Mouse (Mus musculus) frontal cortex, postnatal 10 days (tissue): Measurements from ENCODE around the gene Susd3.
A peak's percentile ranks its signal among the peaks of the same experiment; 100 is the strongest.

ENCODE experiments used
- DNase-seq, 2 experiments: peaks; one replicate each; pipeline ENCODE4 v3.0.0; 2022; ENCODE audit warnings: low spot score in 2 of 2, mixed read lengths in 1 of 2

The Susd3 gene

DNA sequence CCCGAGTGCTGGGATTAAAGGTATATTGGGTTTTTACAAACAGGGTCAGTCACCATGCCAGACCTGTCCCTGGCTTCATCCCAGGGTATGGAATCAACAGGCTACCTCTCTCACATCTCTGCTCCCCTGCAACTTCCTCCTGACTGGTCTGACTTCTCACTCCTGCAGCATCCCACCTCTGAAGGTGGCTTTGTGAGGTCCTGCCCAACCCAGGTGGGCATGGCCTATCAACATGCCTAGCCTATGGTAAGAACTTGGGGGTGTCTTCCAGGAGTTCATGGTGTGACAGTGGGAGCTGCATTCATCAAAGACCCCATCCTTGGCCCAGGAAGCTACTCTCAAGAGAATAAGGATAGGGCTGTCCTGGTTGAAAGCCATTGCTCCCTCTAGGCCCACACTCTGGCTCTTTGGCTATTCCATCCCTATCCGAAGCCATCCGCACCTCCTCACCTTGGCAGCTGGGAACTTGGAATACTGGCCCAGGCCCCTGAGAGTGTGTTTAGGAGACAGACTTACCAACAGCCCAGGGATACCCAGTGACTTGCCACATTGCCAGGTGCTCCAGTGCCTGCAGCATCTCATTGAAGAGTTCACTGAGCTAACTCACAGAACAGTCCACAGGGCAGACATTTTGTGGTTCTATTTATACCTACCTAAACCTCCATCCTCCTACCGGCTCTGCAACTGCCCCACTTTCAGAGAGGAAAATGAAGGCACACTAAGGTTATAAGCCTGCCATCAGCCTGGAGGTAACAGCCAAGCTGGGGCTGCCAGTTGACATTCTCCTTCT, 35.6 kb downstream of the Susd3 start:
- no peak for DNase-seq

DNA sequence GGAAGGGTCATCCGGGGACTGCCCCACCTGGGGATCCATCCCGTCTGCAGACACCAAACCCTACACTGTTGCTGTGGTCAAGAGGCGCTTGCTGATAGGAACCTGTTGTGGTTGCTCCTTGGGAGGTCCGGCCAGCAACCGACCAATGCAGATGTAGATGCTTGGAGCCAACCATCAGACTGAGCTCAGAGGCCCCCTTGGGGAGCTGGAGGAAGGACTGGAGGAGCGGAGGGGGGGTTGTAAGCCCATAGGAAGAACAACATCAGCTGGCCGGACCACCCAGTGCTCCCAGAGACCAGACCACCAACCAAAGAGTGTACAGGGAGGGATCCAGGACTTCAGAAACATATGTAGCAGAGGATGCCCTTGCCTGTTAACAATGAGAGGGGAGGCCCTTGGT, 39.2 kb downstream of the Susd3 start:
- DNase-seq, result no peak

DNA sequence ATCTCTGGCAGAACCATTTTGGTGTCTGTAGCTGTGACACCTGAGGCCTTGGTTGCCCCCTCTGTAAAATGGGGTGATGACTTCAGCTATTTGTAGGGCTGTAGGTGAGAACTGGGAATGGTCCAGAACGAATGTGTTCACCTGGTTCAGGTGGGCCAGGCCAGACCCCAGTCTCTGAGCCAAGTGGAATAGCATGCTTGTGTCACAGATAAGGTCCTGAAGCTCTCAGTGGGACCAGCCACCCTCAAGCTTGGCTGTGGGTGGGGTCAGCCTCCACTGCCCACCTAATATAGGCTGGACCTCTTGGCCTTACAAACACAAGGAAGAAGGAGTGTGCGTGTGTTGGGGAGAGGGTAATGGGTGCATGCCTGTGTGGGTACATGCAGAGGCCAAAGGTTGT, 42.2 kb downstream of the Susd3 start:
- DNase-seq, result no peak

DNA sequence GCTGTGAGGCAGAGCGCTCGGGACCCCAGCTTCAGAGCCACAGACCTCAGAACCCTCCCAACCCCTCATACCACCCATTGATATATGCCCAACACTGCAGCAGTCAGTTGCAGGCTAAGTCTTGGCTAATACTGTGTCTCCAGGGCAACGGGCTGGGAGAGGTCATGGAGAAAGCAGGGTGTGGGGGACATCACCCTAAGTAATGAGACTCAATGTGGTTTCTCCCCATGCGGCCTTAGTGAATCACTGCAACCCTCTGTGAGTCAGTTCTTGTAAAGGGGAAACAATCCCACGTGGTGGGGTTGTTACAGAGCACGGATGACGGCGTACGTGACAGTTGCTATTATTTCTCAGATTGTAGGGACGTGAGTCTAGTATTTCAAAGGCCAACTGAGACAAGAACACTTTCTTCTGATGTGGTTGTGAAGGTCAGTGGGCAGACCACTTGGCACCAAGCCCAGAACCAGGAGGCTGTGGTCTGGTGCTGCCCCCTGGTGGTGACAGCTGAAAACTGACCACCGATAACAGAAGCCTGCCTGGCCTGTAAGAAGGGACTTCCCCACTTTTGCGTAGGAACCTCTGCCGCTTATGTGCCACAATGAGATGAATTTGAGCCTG, 43.0 kb downstream of the Susd3 start:
- peak; percentile 69 to 82 for DNase-seq

DNA sequence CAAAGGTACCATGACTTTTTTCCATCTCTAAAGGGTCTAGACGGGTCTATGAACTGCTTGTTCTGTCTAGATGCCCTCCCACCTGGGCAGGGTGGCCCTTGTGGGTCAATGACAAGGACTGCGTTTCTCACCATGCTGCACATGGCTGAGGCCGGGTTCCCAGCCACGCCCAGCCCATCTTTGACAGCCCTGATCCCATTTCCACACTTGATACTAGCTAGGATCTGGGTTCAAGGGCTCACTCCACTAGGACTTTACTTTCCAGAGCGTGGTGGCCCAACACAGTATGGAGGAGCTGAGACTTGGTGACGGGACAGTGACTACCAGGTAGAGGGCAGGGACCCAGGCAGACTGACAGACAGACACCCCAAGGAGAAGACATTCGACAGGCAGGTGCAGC, 46.0 kb downstream of the Susd3 start:
- no peak for DNase-seq

DNA sequence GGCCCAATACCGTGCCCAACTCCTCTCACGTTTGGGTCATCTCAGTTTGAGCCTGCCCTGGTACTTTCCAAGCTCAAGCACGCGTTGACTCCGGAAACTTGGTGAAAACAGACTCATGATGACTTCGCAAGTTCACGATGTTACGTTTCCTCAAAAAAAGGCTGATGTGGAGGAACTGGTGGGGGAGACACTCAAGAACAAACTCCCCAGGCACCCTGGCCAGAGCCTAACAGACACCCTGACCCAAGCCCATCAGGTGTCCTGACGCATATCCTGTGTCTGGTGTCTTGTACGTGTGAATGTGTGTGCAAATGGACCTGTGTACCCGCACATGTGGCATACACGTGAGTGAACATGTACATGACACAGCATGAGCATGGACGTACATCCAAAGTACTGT, 47.8 kb downstream of the Susd3 start:
- DNase-seq, result no peak

DNA sequence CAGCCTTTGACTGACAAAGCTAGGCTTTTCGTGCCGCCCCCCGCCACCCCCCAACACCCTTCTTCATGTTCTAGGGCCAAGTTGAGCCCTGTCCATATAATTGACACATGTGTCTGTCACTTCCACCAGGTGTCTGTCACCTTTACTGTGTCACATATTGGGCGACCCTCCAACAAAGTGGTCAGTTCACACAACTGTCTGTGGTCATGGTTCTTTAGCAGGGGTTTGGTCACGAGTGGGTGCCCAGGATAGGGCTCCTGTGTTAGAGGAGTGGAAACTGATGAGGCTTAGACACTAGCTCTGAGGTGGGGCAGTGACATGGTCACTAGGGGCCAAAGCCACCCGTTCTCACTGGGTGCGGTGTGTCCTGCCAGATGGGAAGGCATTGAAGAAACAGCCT, 48.6 kb downstream of the Susd3 start:
- no peak for DNase-seq

DNA sequence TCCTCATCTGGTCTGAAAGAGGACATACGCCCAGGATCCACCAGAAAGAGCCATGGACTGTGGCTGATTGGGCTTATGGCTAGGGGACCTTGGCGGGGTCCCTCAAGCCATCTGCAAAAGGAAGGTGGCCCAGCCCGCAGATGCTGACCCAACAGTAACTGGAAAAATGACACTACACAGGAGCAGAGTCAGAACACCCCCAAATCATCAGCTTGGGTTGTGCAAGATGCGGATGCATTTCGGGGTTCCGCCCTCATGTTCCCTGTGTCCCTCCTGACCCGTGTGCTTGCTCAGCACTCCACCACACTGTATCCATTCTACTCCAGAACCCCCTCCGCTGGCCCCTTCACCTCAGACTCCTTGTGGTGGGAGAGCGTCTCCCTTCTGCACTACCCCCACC, 49.8 kb downstream of the Susd3 start:
- no peak for DNase-seq

DNA sequence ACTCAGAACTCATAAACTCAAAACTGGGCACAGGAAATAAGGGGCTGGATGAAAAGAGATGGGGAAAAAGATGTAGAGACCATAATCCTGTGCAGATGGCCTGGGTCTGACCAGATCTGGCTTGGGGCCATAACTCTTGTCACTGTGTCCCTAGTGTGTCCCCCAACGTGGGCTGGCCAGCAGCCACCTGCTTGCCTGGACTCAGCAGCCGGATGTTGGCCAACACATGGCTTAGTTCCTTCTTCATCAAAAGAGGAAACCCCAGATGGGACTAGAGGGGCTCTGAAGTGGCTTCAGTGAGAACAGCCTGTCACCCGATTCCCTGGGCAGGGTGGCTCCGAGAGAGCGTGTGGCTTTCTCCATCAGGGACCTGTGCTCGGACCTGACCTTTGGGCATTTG, 51.7 kb downstream of the Susd3 start:
- DNase-seq, result peak in 1 of 2 experiments; percentile 67

DNA sequence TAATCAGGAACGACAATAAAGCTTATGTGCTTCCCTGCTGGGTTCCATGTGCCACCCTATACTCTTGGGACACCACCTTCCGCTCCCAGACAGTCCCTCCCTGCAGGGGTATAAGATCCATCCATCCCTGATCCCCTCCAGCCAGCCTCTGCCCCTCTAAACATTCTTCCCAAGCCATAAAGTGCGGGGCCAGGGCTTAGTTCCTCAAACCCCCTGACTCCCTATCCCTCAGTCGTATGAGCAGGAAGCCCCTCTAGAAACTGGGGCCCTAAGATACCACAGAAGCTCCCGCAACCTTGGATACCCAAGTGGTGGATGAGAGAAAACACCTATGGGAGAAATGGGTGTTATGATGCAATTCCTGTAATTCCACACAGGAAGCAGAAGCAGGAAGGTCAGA, 52.3 kb downstream of the Susd3 start:
- no peak for DNase-seq

DNA sequence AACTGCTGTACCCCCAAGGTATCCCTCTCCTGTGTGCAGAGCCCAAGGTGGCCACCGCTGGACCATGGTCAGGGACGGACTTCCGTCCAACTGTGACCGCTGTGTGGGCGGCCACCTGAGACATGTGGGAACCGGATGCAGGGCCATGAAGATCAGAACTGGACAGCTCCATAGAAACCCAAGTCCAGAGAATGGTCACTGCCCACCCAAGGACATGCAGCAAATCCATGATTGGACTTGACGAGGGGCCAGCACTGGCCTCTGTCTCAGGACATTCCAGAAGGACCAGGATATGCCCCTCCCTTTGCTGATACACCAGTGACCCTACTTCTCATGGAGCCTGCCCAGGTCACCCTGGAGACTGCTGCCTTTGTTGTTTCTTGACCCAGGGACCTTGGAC, 52.9 kb downstream of the Susd3 start:
- DNase-seq, result no peak

DNA sequence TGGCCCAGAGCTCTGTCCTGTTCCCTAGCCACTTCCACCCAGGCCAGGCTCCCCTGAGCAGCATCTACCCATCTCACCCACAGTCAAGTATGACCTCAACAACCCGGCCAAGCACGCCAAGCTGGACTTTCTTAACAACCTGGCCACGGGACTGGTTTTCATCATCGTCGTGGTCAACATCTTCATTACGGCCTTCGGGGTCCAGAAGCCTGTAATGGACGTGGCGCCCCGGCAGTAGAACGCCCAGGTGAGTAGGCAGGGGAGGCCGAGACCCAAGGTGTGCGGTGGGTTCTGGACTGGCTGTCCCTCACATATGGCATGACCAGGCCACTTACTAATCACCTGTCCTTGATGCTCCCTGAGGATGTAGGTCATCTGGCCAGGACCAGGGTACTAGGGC, 53.7 kb downstream of the Susd3 start:
- no peak for DNase-seq

DNA sequence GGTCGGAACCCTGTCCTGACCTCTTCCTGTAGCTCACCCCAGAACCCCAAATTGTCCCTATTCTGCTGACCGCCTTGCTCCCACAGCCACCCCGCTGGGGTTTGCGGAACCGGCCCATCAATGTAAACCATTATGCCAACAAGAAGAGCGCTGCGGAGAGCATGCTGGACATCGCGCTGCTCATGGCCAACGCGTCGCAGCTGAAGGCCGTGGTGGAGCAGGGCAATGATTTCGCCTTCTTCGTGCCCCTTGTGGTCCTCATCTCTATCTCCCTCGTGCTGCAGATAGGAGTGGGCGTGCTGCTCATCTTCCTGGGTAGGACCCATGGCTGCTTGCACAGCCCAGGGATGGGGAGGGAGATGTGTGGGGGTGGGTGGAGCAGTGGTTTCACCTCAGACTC, 54.9 kb downstream of the Susd3 start:
- no peak for DNase-seq

DNA sequence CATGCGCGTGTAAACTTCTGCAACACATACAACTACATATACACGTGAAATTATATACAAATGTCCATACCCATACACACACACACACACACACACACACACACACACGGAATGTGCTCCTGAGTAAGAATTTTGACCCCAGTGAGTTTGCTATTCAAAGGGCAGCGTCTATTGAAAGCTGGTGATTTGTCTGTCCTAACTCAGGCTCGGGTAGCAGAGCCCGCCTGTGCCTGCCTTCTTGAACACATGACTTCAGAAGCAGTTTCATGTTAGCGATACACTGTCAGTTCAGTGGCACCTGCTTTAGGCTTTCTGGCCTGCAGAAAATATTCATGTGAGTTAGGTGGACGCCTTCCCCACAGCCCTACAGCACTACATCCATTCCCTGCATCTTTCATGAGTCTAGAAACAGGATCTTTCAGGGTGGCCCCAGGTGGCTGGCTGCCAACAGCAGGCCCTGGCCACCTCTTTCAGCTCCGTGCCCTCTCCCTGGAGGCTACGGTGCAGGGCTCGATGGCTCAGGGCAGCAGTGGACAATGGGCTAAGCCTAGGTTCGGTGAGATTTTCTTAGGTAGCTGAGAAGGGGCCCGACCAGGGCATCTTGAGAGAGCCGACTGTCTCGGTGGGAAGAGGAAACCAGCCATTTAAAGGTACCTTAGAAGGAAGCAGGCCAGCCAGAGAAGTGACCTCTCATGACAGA, 56.2 kb downstream of the Susd3 start:
- no peak for DNase-seq

DNA sequence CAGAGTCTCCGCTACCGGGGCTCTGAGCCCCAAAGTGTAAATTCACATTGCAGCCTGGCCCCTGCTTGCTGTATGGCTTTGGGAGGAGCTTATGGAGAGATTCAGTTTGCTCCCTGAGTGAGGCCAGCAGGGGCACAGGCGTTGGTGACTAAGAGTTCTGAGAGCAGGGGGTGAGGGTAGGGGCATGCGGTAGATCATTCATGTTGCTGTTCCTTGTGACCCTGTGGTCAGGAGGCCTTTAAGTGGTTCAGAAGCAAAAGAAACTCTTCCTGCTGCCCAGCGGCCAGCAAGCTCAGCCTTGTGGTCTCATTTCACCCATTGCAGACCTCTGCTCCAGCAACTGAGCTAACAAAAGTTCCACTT, 56.9 kb downstream of the Susd3 start:
- no peak for DNase-seq

DNA sequence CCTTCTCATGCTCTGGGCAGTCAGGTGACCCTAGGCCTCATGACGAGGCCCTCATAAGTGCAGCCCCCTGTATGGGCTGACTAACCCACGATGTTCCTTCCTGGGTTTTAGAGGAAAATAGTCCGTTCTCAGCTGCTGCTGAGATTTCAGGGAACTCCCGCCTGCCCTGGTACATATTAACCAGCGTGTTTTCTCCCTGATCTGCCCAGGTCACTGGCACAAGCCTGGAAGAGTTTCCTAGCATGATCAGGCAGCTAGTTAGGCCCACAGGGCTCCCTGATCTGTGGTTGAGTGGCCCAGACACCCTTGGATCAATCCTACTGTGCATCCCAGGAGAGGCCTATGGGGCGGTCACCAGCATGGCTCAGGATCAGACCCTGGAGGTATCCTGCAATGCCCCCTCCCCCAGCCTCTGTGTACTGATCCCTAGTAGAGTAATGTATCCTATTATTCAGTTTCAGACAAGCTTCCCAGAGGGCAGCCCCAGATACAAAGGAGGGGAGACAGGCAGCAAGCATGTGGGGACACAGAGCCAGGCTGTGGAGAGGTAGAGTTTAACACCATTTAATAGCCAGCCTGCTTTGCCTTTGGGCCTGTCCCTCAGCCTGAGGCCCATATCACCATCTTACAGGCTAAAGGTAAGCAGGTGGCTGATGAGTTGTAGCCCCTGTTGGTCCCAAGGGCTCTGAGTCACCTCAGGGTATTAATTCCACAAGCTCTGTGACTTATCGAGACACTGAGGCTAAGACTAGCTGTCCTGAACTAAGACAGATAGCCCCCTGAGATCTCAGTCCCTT, 57.4 kb downstream of the Susd3 start:
- no peak for DNase-seq

DNA sequence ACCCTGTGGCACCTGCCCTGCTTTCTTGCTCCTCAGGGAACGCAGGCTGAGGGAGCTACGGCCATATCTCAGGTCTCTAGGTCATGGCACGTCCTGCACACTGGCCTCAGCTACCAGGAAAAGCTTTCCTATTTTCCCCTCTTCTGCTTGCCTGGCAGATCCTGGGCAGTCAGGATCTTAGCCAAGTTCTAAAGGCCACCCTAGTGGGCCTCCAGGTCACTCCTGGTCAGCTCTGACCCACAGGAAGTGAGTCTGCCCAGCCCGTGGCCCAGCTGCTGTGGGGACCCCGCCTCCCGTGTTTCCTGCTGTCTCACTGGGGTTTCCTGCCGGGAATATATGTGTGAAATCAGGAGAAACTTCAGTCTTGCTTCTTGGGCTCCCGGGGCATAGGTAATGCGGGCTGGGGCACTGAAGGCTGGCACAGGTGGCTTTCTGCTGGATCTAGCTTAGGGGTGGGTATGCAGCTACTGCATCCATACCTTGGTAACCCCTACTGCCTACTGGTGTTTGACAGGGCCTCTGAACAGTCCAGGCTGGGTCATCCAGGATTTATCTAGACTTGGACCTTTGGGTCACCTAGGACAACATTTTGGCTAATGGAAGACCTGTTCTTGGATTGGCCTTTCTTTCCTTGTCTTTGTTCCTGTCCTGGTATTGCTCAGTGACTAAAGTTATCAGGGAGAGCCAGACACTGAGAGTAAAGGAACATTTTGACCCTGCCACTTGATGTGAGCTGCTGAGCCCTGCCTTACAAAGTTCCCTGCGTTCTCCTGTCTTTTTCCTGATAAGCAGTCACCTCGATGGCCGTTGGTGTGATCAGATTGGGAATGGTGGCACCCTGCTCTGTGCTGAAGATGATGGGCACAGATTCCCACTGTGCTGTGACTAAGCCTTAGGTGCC, 58.3 kb downstream of the Susd3 start:
- DNase-seq, result no peak

DNA sequence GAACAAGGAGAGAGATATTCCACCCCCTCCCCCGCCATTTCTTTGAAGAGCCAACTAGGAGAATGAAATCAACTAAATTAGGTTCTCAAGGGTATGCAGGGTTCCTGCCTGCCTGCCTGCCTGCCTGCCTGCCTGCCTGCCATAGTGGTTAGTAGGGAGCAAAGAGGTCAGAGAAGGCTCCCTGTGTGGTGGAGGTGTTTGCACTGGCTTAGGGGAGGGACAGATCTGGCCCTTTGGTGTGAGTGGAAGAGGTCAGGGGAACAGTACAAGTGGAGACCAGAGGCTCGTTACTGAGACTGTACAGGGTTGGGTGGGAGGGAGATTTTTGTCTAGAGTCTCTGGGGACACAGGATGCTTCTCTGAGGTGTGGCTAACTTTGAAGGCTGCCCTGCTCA, 59.5 kb downstream of the Susd3 start:
- no peak for DNase-seq

DNA sequence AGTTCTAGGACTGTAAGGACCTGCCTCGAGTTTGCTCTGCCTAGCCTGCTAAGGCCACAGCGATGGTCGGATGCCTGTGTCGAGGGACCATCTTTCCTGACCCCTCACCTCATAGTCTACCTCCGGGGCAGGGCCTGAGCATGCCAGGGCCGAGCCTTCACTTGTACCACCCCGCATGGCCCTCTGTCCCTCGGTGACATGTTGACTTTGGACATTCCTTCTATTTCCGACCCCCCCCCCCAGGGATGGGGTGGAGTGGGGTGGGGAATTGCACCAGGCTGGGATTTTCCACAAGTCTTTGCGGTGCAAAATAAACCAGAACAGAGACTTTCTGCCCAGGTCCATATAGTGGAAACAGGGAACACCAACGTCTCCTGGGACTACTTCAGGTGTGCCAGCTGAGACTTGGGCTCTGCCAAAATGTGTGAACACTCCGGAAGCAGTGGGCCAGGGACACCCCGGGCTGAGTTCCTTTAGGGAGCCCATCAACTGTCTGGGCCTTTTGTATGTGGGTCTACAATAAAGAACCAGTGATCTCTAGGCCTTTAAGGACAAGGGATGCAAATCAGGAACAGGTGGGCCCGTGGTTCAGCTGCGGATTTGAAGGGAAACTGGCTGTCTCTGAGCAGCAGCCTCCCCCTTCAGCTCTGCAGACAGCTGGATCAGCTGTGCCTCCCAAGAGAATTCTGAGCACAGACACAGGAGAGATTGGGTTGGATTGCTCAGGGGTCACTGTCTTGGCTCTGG, 60.1 kb downstream of the Susd3 start:
- no peak for DNase-seq
